In the genomic region with DNA sequence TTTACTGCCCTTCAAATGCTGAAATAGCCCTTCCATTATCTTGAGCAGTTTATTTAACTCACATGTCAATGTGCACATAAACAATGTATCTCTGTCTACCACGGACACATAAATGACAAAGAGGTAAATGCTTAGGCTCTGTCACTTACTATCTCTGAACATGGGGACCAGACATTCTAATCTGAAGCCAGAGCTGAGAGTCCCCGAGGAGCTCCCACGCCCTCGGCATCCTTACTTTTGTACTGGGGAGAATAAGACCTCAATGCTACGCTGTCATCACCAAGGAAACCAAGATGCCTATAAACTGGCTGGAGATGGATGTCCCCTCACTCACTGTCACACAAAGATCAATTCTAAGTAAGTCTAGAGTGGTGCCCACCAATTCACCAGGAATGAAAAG, we compare ENCODE assay signal across 25 mouse cellular contexts. TPM values are rescaled to one million over a fixed set of nuclear protein-coding genes. Genes with fewer than 3 reads are reported as not detected.
A peak's percentile ranks its signal among the peaks of the same experiment; 100 is the strongest.
DNase-seq lines count a peak whose midpoint lies in the region; ATAC-seq lines count a peak whose summit lies in the region.
"Had no signal": no experiment of that assay in that cellular context is flagged by ENCODE, and none has a peak within 500 bp of the region (broad histone marks: within the 10 kb centered on the region; RNA-seq: fewer than 3 reads in every experiment).

No protein-coding gene starts in this region.

- 0 out of 2 replicates have a peak, but pooled peaks cover 3% of the 10 kb centered on the region for H3K4me1 ChIP-seq in hindbrain, embryonic 11.5 days (replicated peaks; ENCODE audit: control insufficient read depth, insufficient read depth, low read length)
- H3K4me1 ChIP-seq in hindbrain, embryonic 13.5 days (replicated peaks), result peaks cover 15% of the 10 kb centered on the region
- H3K4me1 ChIP-seq in midbrain, embryonic 13.5 days (replicated peaks), result peaks cover 23% of the 10 kb centered on the region
- H3K4me1 ChIP-seq in midbrain, embryonic 16.5 days (ENCODE audit: control insufficient read depth, insufficient read depth, low read length), result peaks cover 4% of the 10 kb centered on the region; the same call in 1 of the 2 replicates
- H3K4me1 ChIP-seq: intestine, embryonic 15.5 days had no signal

- H3K27ac ChIP-seq in hindbrain, embryonic 11.5 days (ENCODE audit: low read depth, low read length), result no peak overlapping the region
- H3K27ac ChIP-seq in hindbrain, embryonic 13.5 days, result no peak overlapping the region
- 0 out of 2 replicates have a peak overlapping the region, but pooled peaks have one; percentile 20 for H3K27ac ChIP-seq in midbrain, embryonic 13.5 days
- H3K27ac ChIP-seq in midbrain, embryonic 16.5 days (ENCODE audit: low read length), result no peak overlapping the region
- H3K27ac ChIP-seq: heart, adult 2 months; heart, embryonic 10.5 days; heart, embryonic 15.5 days; hindbrain, embryonic 15.5 days; intestine, embryonic 15.5 days had no signal

- no peaks in the 10 kb centered on the region for H3K9me3 ChIP-seq in hindbrain, embryonic 11.5 days (ENCODE audit: control insufficient read depth, low read length)
- H3K9me3 ChIP-seq in hindbrain, embryonic 13.5 days, result no peaks in the 10 kb centered on the region
- H3K9me3 ChIP-seq in midbrain, embryonic 13.5 days, result no peaks in the 10 kb centered on the region
- H3K9me3 ChIP-seq in midbrain, embryonic 16.5 days (replicated peaks; ENCODE audit: control insufficient read depth, low read length, poor library complexity, severe bottlenecking), result no peaks in the 10 kb centered on the region
- H3K9me3 ChIP-seq: heart, embryonic 10.5 days; heart, embryonic 15.5 days; hindbrain, embryonic 15.5 days; intestine, embryonic 15.5 days had no signal

- WGBS in hindbrain, embryonic 11.5 days, result 48% methylated on average over 5 of the region's 5 CpGs
- 34% methylated on average over 5 of the region's 5 CpGs for WGBS in hindbrain, embryonic 13.5 days
- 34% methylated on average over 5 of the region's 5 CpGs for WGBS in midbrain, embryonic 13.5 days
- 32% methylated on average over 5 of the region's 5 CpGs for WGBS in midbrain, embryonic 16.5 days

- no peak overlapping the region for H3K9ac ChIP-seq in hindbrain, embryonic 11.5 days (ENCODE audit: low read depth, low read length)
- no peak overlapping the region for H3K9ac ChIP-seq in hindbrain, embryonic 13.5 days
- no peak overlapping the region for H3K9ac ChIP-seq in midbrain, embryonic 13.5 days (replicated peaks)
- H3K9ac ChIP-seq in midbrain, embryonic 16.5 days (ENCODE audit: low read depth, low read length), result no peak overlapping the region
- H3K9ac ChIP-seq: forebrain, postnatal 0 days; heart, embryonic 15.5 days; hindbrain, embryonic 15.5 days; intestine, embryonic 15.5 days had no signal

- no peak for DNase-seq in frontal cortex, postnatal 14 days (ENCODE audit: low spot score in 2 of 2)
- peak; percentile 29 for DNase-seq in hindbrain, embryonic 11.5 days (ENCODE audit: low spot score)
- no peak for DNase-seq in cerebellum, adult 11 months
- DNase-seq: adrenal gland, adult 8-10 months; adrenal gland, postnatal 25 days; cerebellum, adult 18-20 months; cerebellum, adult 9-10 months; cerebellum, postnatal 14 days; forebrain, postnatal 0 days; gastrocnemius, postnatal 10 days; gastrocnemius, postnatal 36 days; heart, adult 2 months; heart, postnatal 10 days; heart, postnatal 36 days had no signal

- H3K4me2 ChIP-seq in hindbrain, embryonic 11.5 days (replicated peaks; ENCODE audit: low read depth, low read length), result no peak overlapping the region
- no peak overlapping the region for H3K4me2 ChIP-seq in hindbrain, embryonic 13.5 days
- H3K4me2 ChIP-seq in midbrain, embryonic 13.5 days (replicated peaks), result no peak overlapping the region
- no peak overlapping the region for H3K4me2 ChIP-seq in midbrain, embryonic 16.5 days (ENCODE audit: low read length)
- H3K4me2 ChIP-seq: heart, embryonic 15.5 days; hindbrain, embryonic 15.5 days; intestine, embryonic 15.5 days had no signal

- no peaks in the 10 kb centered on the region for H3K27me3 ChIP-seq in hindbrain, embryonic 11.5 days (ENCODE audit: control insufficient read depth, insufficient read depth, low read length)
- no peaks in the 10 kb centered on the region for H3K27me3 ChIP-seq in hindbrain, embryonic 13.5 days
- H3K27me3 ChIP-seq in midbrain, embryonic 13.5 days, result no peaks in the 10 kb centered on the region
- no peaks in the 10 kb centered on the region for H3K27me3 ChIP-seq in midbrain, embryonic 16.5 days (ENCODE audit: control insufficient read depth, insufficient read depth, low read depth, low read length)
- H3K27me3 ChIP-seq: heart, embryonic 15.5 days; hindbrain, embryonic 15.5 days; intestine, embryonic 15.5 days had no signal

- no peak overlapping the region for H3K4me3 ChIP-seq in hindbrain, embryonic 11.5 days (ENCODE audit: low read depth, low read length)
- H3K4me3 ChIP-seq in hindbrain, embryonic 13.5 days, result no peak overlapping the region
- H3K4me3 ChIP-seq in midbrain, embryonic 13.5 days (replicated peaks), result no peak overlapping the region
- no peak overlapping the region for H3K4me3 ChIP-seq in midbrain, embryonic 16.5 days (ENCODE audit: low read depth, low read length)
- H3K4me3 ChIP-seq: heart, adult 2 months; heart, embryonic 10.5 days; heart, embryonic 15.5 days; hindbrain, embryonic 15.5 days; intestine, embryonic 15.5 days had no signal

- H3K36me3 ChIP-seq in hindbrain, embryonic 11.5 days (ENCODE audit: control insufficient read depth, insufficient read depth, low read length), result no peaks in the 10 kb centered on the region
- H3K36me3 ChIP-seq in hindbrain, embryonic 13.5 days, result peaks cover 11% of the 10 kb centered on the region
- H3K36me3 ChIP-seq in midbrain, embryonic 13.5 days, result peaks cover 9% of the 10 kb centered on the region
- peaks cover 4% of the 10 kb centered on the region for H3K36me3 ChIP-seq in midbrain, embryonic 16.5 days (ENCODE audit: control insufficient read depth, insufficient read depth, low read length)

- ATAC-seq in frontal cortex, adult (ENCODE audit: low TSS enrichment), result peak; percentile 6; the same call in 1 of the 2 replicates
- ATAC-seq in hindbrain, embryonic 11.5 days (ENCODE audit: low FRiP score), result 0 out of 2 replicates have a peak, but pooled peaks have one; percentile 25
- ATAC-seq in hindbrain, embryonic 13.5 days (ENCODE audit: low FRiP score), result no peak
- ATAC-seq in midbrain, embryonic 13.5 days, result no peak
- no peak for ATAC-seq in midbrain, embryonic 16.5 days
- ATAC-seq in erythroid progenitor cell, adult 5-6 weeks (replicated peaks; ENCODE audit: low FRiP score, poor library complexity, severe bottlenecking), result 0 out of 2 replicates have a peak, but pooled peaks have one; percentile 14
- ATAC-seq: activated CD4-positive, CD25-positive, alpha-beta regulatory T cell, adult 4 months; forebrain, embryonic 14.5 days; forebrain, postnatal 0 days; intestine, embryonic 15.5 days had no signal

RNA-seq across cellular contexts. Expression of gene Esd, which starts 58.4 kb away (rescaled TPM):
- 365 and 370 TPM in 2 replicates for polyA plus RNA-seq in hindbrain, embryonic 11.5 days (2014; fragmentation: Nextera tagmentation; extraction: Ambion mirVana)
- polyA plus RNA-seq in hindbrain, embryonic 13.5 days (2015; fragmentation: Nextera tagmentation; extraction: Ambion mirVana), result 245 and 255 TPM in 2 replicates
- 250 and 253 TPM in 2 replicates for polyA plus RNA-seq in midbrain, embryonic 13.5 days (2015; fragmentation: Nextera tagmentation; extraction: Ambion mirVana)
- 196 and 198 TPM in 2 replicates for polyA plus RNA-seq in midbrain, embryonic 16.5 days (2015; fragmentation: Nextera tagmentation; extraction: Ambion mirVana)
- 59.1 and 82.2 TPM in 2 replicates for total RNA-seq in erythroid progenitor cell, adult 5-6 weeks (2015; ENCODE audit: low replicate concordance)
- 62.2 and 67.1 TPM in 2 replicates for total RNA-seq in erythroid progenitor cell, adult 5-6 weeks (2017; ENCODE audit: low replicate concordance)

Comparison
In these comparisons a context has a peak if more than half of its experiments do, and no peak if none do; other contexts are left out.
1. ATAC-seq: peak in frontal cortex, adult (single experiment), hindbrain, embryonic 11.5 days (single experiment) and erythroid progenitor cell, adult 5-6 weeks (single experiment); none in hindbrain, embryonic 13.5 days (single experiment), midbrain, embryonic 13.5 days (single experiment) and midbrain, embryonic 16.5 days (single experiment).